Mouse (Mus musculus) lung, postnatal 0 days (tissue): ENCODE results near the gene Plekhm1.

ENCODE experiments used
- CTCF ChIP-seq: IDR thresholded peaks from 2 replicates; pipeline ENCODE4 v1.5.1; 2016; ENCODE audit warnings: antibody characterized with exemption, mild to moderate bottlenecking
- EP300 ChIP-seq: IDR thresholded peaks from 2 replicates; pipeline ENCODE4 v1.6.1; 2016; ENCODE audit warnings: antibody characterized with exemption, mild to moderate bottlenecking, control low read depth

DNA sequence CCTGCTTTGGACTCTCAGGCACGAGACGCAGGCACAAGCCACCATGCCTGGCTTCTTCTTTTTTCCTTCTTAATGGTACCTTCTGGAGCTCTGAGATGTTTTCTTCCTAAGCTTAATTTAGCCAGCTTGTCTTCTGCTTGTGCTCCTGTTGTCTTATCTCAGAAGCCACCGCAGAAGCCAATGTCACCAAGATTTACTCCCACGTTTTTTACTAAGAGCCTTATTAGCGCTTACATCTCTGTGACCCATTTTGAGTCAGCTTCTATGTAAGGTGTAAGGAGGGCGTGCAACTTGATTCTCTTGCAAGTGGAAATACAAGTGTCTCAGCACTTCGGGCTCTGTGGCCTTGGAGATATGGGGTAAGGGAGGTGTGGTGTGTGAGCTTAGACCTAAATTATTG lies 31.0 kb downstream of the Plekhm1 start:
- TF ChIP-seq EP300, result no peak
- no peak for TF ChIP-seq CTCF
